Mouse (Mus musculus) testis, postnatal 14 days (tissue): ENCODE results near the gene Iqschfp.
A peak's percentile ranks its signal among the peaks of the same experiment; 100 is the strongest.

Experiments
- DNase-seq: peaks from one replicate; pipeline ENCODE4 v3.0.0; 2021; ENCODE audit warnings: low spot score

Iqschfp gene

GRCm38 (mm10) chr3:68353492-68353891 lies 461.5 kb downstream of the Iqschfp start:
- DNase-seq: peak; percentile 5

GRCm38 (mm10) chr3:68356516-68356915 lies 464.5 kb downstream of the Iqschfp start:
- DNase-seq: no peak

- DNase-seq: no peak
These were observed 476.0 kb downstream of the Iqschfp start for GRCm38 (mm10) chr3:68368029-68368428.

GRCm38 (mm10) chr3:68372925-68373324 lies 480.9 kb downstream of the Iqschfp start:
- DNase-seq: no peak

GRCm38 (mm10) chr3:68375100-68375508 lies 483.1 kb downstream of the Iqschfp start:
- DNase-seq: peak; percentile 30

GRCm38 (mm10) chr3:68377452-68378198 lies 485.6 kb downstream of the Iqschfp start:
- DNase-seq: no peak

GRCm38 (mm10) chr3:68378799-68379198 lies 486.8 kb downstream of the Iqschfp start:
- no peak for DNase-seq

- no peak for DNase-seq
These were observed 487.2 kb downstream of the Iqschfp start for GRCm38 (mm10) chr3:68379242-68379641.

GRCm38 (mm10) chr3:68383672-68384071 lies 491.6 kb downstream of the Iqschfp start:
- no peak for DNase-seq

- DNase-seq: no peak
These were observed 493.5 kb downstream of the Iqschfp start for GRCm38 (mm10) chr3:68385544-68385943.

- DNase-seq: no peak
These were observed 496.0 kb downstream of the Iqschfp start for GRCm38 (mm10) chr3:68388023-68388422.

GRCm38 (mm10) chr3:68393578-68393977 lies 501.5 kb downstream of the Iqschfp start:
- DNase-seq: no peak

GRCm38 (mm10) chr3:68398691-68399090 lies 506.7 kb downstream of the Iqschfp start:
- no peak for DNase-seq

GRCm38 (mm10) chr3:68400121-68400520 lies 508.1 kb downstream of the Iqschfp start:
- DNase-seq: no peak

GRCm38 (mm10) chr3:68403343-68403742 lies 511.3 kb downstream of the Iqschfp start:
- no peak for DNase-seq

GRCm38 (mm10) chr3:68403783-68404217 lies 511.8 kb downstream of the Iqschfp start:
- DNase-seq: no peak

- no peak for DNase-seq
These were observed 513.7 kb downstream of the Iqschfp start for GRCm38 (mm10) chr3:68405724-68406123.

GRCm38 (mm10) chr3:68412262-68412661 lies 520.2 kb downstream of the Iqschfp start:
- DNase-seq: no peak

- no peak for DNase-seq
These were observed 527.8 kb downstream of the Iqschfp start for GRCm38 (mm10) chr3:68419792-68420191.

- DNase-seq: no peak
These were observed 528.9 kb downstream of the Iqschfp start for GRCm38 (mm10) chr3:68420927-68421326.

GRCm38 (mm10) chr3:68421849-68422248 lies 529.8 kb downstream of the Iqschfp start:
- no peak for DNase-seq

- DNase-seq: no peak
These were observed 536.0 kb downstream of the Iqschfp start for GRCm38 (mm10) chr3:68428081-68428480.

GRCm38 (mm10) chr3:68434435-68434834 lies 542.4 kb downstream of the Iqschfp start:
- DNase-seq: no peak

GRCm38 (mm10) chr3:68434897-68435296 lies 542.9 kb downstream of the Iqschfp start:
- DNase-seq: no peak
